Mouse (Mus musculus) limb, embryonic 13.5 days (tissue): ENCODE results near the gene Klhl36. TPM values are rescaled to one million over a fixed set of nuclear protein-coding genes. Genes with fewer than 3 reads are reported as not detected.

Experiments used
- ATAC-seq: fragments of 200-750 bp; cut with Nextera tagmentation; 2 replicates; pipeline ENCODE4 v1.8.0; 2017; ENCODE audit warnings: low read depth, moderate number of reproducible peaks, moderate TSS enrichment; ENCODE audit not compliant: low FRiP score
- H3K27ac ChIP-seq: fragments of 300-500 bp; sonication (generic); 2 replicates; pipeline ENCODE4 v1.5.1; 2015; ENCODE audit warnings: inconsistent platforms, mild to moderate bottlenecking, moderate library complexity
- H3K27me3 ChIP-seq: fragments of 300-500 bp; sonication (generic); 2 replicates; pipeline ENCODE4 v1.6.1; 2015; ENCODE audit warnings: mild to moderate bottlenecking, inconsistent platforms
- H3K36me3 ChIP-seq: fragments of 300-500 bp; sonication (generic); 2 replicates; pipeline ENCODE4 v1.6.1; 2015; ENCODE audit warnings: inconsistent platforms, mild to moderate bottlenecking, moderate library complexity
- H3K4me1 ChIP-seq: fragments of 300-500 bp; sonication (generic); 2 replicates; pipeline ENCODE4 v1.6.1; 2015; ENCODE audit warnings: inconsistent platforms
- H3K4me2 ChIP-seq: fragments of 300-500 bp; sonication (generic); replicated peaks from 2 replicates; pipeline ENCODE4 v1.6.1; 2015; ENCODE audit warnings: inconsistent platforms, mild to moderate bottlenecking, moderate library complexity
- H3K4me3 ChIP-seq: fragments of 300-500 bp; sonication (generic); 2 replicates; pipeline ENCODE4 v1.5.1; 2015; ENCODE audit warnings: moderate library complexity, mild to moderate bottlenecking, inconsistent platforms
- H3K9ac ChIP-seq: fragments of 300-500 bp; sonication (generic); 2 replicates; pipeline ENCODE4 v1.6.1; 2015; ENCODE audit warnings: mild to moderate bottlenecking, inconsistent platforms
- H3K9me3 ChIP-seq: fragments of 300-500 bp; sonication (generic); 2 replicates; pipeline ENCODE4 v1.6.1; 2016; ENCODE audit warnings: inconsistent platforms
- WGBS: fragments of 180-500 bp; shearing (Covaris S2); methylation state at CpG from one replicate; pipeline ENCODE4 v1.1.7; 2015; 5-methylcytosine and 5-hydroxymethylcytosine counted together
- polyA plus RNA-seq: library from polyadenylated mRNA; unstranded; fragments of >200 nt; fragmentation: Nextera tagmentation; extraction: Ambion mirVana; gene quantifications from 2 replicates; pipeline ENCODE4 v1.2.1, GENCODE M21; 2015

Klhl36 gene
- polyA plus RNA-seq, 1 experiment from 2014 or later, result 10.4 TPM

DNA sequence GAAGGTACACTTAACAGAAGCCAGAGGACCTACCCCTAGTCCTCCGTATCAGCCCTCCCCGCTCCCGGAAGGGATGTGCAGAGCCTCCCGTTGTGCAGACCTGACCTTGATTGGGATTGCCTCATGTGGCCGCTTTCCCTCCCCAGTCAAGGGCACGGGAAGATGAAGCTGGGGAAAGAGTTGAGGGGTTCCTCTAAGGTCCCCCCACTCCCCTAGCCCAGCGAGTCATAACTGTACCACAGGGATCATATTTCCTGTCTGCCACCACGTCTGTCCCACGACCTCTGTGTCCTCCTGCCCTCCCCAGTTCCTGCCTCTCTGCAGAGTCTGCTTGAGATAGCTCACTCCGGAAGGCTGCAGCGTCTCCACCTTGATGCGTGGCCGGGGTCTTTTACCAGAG, 35.9 kb downstream of the Klhl36 start:
- WGBS, result 18% methylated on average over 13 of the region's 13 CpGs
- no peaks in the 10 kb centered on the region for H3K9me3 ChIP-seq
- H3K27me3 ChIP-seq, result peaks cover 32% of the 10 kb centered on the region
- no peak overlapping the region for H3K4me2 ChIP-seq
- H3K27ac ChIP-seq, result no peak overlapping the region
- H3K9ac ChIP-seq, result no peak overlapping the region
- H3K4me1 ChIP-seq, result no peaks in the 10 kb centered on the region
- H3K4me3 ChIP-seq, result no peak overlapping the region
- no peaks in the 10 kb centered on the region for H3K36me3 ChIP-seq
- ATAC-seq, result no peak

DNA sequence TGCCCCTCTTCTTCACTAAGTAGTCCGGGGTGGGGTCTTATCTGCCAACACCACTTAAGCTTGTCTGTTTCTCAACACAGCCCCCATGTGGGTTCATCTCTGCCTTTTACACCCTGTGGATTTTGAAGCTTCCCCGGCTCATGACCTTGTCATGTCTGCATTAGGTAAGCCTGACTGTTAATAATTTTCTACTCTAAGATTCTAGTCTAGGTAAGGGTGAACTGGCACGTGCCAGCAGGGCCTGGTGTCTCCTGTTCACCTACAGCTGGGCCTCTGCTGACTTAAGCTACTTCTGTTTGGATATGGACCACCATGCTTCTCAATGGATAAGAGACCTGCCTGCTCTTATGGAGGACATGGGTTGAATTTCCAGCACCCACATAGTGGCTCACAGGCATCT, 39.3 kb downstream of the Klhl36 start:
- no peak overlapping the region for H3K27ac ChIP-seq
- H3K4me3 ChIP-seq, result no peak overlapping the region
- ATAC-seq, result no peak
- H3K36me3 ChIP-seq, result no peaks in the 10 kb centered on the region
- H3K4me1 ChIP-seq, result no peaks in the 10 kb centered on the region
- H3K27me3 ChIP-seq, result peaks cover 32% of the 10 kb centered on the region
- WGBS, result 71% methylated on average over 3 of the region's 3 CpGs
- no peak overlapping the region for H3K4me2 ChIP-seq
- H3K9ac ChIP-seq, result no peak overlapping the region
- H3K9me3 ChIP-seq, result no peaks in the 10 kb centered on the region

- Histone ChIP-seq H3K9ac (no peak overlapping the region), H3K4me1 (no peaks in the 10 kb centered on the region), H3K4me3 (no peak overlapping the region), H3K36me3 (no peaks in the 10 kb centered on the region), H3K4me2 (no peak overlapping the region), H3K9me3 (no peaks in the 10 kb centered on the region), H3K27me3 (peaks cover 30% of the 10 kb centered on the region), H3K27ac (no peak overlapping the region)
- ATAC-seq, result no peak
- 76% methylated on average over 8 of the region's 8 CpGs for WGBS
Measured at GRCm38 (mm10) chr8:119901952-119902351, 39.9 kb downstream of the Klhl36 start.

DNA sequence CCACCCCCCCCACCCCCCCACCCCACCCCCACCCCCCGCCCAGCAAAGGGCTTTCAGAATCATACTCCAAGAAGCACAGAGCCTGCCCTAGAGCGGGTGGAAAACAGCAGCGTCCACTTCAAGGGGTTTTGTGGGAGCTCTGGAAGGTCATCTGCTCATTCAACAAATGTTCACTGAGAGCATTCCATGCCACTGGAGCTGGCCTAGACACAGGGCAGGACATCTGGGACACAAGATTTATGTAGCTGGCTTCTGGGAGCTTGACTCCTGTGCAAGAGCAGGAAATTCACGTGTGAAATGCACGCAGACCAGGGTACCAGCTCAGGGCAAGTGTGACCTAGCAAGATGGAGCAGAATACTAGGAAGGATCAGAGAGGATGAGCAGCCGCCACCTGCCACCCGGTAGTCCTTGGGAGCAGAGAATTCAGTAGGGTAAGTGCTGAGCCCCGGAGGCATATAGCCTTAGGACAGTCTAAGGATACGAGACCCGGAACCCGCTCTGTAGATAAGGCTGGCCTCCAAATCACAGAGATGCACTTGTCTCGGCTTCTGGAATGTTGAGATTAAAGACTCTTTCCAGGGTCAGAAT, 42.4 kb downstream of the Klhl36 start:
- H3K4me1 ChIP-seq, result no peaks in the 10 kb centered on the region
- 48% methylated on average over 12 of the region's 12 CpGs for WGBS
- ATAC-seq, result no peak
- H3K4me2 ChIP-seq, result no peak overlapping the region
- no peak overlapping the region for H3K4me3 ChIP-seq
- peaks cover 5% of the 10 kb centered on the region for H3K27me3 ChIP-seq
- no peaks in the 10 kb centered on the region for H3K36me3 ChIP-seq
- H3K9ac ChIP-seq, result no peak overlapping the region; the same call in 1 of the 2 replicates
- H3K27ac ChIP-seq, result no peak overlapping the region
- H3K9me3 ChIP-seq, result no peaks in the 10 kb centered on the region

GRCm38 (mm10) chr8:119909944-119910546, 48.0 kb downstream of the Klhl36 start, which contains the start of gene Usp10:
Gene Usp10, plus strand, starts transcription at chr8:119910360.
- no peak for ATAC-seq
- WGBS, result 27% methylated on average over 13 of the region's 13 CpGs
- no peaks in the 10 kb centered on the region for H3K27me3 ChIP-seq
- H3K4me1 ChIP-seq, result peaks cover 33% of the 10 kb centered on the region
- peak within 1 kb of the TSS; percentile 92 for H3K4me2 ChIP-seq
- no peaks in the 10 kb centered on the region for H3K9me3 ChIP-seq
- H3K27ac ChIP-seq, result peak within 1 kb of the TSS; percentile 92
- peak within 1 kb of the TSS; percentile 78 for H3K4me3 ChIP-seq
- H3K9ac ChIP-seq, result peak within 1 kb of the TSS; percentile 93
- H3K36me3 ChIP-seq, result no peaks in the 10 kb centered on the region

GRCm38 (mm10) chr8:119910547-119911257, 48.6 kb downstream of the Klhl36 start, which contains the start of gene Gm20388:
Gene Gm20388, plus strand, starts transcription at chr8:119910841.
- Histone ChIP-seq H3K9me3 (no peaks in the 10 kb centered on the region), H3K4me2 (peak within 1 kb of the TSS; percentile 92), H3K27ac (peak within 1 kb of the TSS; percentile 92), H3K4me3 (peak within 1 kb of the TSS; percentile 78), H3K27me3 (no peaks in the 10 kb centered on the region), H3K4me1 (peaks cover 35% of the 10 kb centered on the region), H3K9ac (peak within 1 kb of the TSS; percentile 93), H3K36me3 (no peaks in the 10 kb centered on the region)
- WGBS, result under 1% methylated on average over 96 of the region's 97 CpGs
- ATAC-seq, result peak; percentile 95

- peak; percentile 58 for ATAC-seq
- WGBS, result under 1% methylated on average over 30 of the region's 30 CpGs
- Histone ChIP-seq H3K27me3 (no peaks in the 10 kb centered on the region), H3K9ac (peak overlapping the region; percentile 93), H3K36me3 (no peaks in the 10 kb centered on the region), H3K9me3 (no peaks in the 10 kb centered on the region), H3K4me1 (peaks cover 40% of the 10 kb centered on the region), H3K4me3 (peak overlapping the region; percentile 78), H3K4me2 (peak overlapping the region; percentile 92), H3K27ac (peak overlapping the region; percentile 92; the same call in 1 of the 2 replicates)
Measured at GRCm38 (mm10) chr8:119911258-119911962, 49.3 kb downstream of the Klhl36 start.

GRCm38 (mm10) chr8:119912643-119913042, 50.6 kb downstream of the Klhl36 start:
- no peaks in the 10 kb centered on the region for H3K36me3 ChIP-seq
- peak overlapping the region; percentile 93; the same call in 1 of the 2 replicates for H3K9ac ChIP-seq
- no peaks in the 10 kb centered on the region for H3K9me3 ChIP-seq
- H3K4me1 ChIP-seq, result peaks cover 52% of the 10 kb centered on the region
- peak overlapping the region; percentile 92 for H3K4me2 ChIP-seq
- no peak for ATAC-seq
- no peak overlapping the region for H3K27ac ChIP-seq
- WGBS, result 50% methylated on average over 6 of the region's 6 CpGs
- H3K27me3 ChIP-seq, result no peaks in the 10 kb centered on the region
- H3K4me3 ChIP-seq, result peak overlapping the region; percentile 78

GRCm38 (mm10) chr8:119913181-119913580, 51.1 kb downstream of the Klhl36 start:
- 68% methylated on average over 3 of the region's 3 CpGs for WGBS
- no peak overlapping the region; the same call in 1 of the 2 replicates for H3K9ac ChIP-seq
- no peak for ATAC-seq
- no peak overlapping the region for H3K27ac ChIP-seq
- H3K27me3 ChIP-seq, result no peaks in the 10 kb centered on the region
- H3K36me3 ChIP-seq, result peaks cover 3% of the 10 kb centered on the region; the same call in 1 of the 2 replicates
- H3K4me2 ChIP-seq, result peak overlapping the region; percentile 92
- H3K4me1 ChIP-seq, result peaks cover 52% of the 10 kb centered on the region
- H3K4me3 ChIP-seq, result no peak overlapping the region; the same call in 1 of the 2 replicates
- H3K9me3 ChIP-seq, result no peaks in the 10 kb centered on the region

- H3K27ac ChIP-seq, result no peak overlapping the region
- WGBS, result 50% methylated on average over 2 of the region's 2 CpGs
- no peak overlapping the region for H3K9ac ChIP-seq
- H3K9me3 ChIP-seq, result no peaks in the 10 kb centered on the region
- no peak overlapping the region for H3K4me3 ChIP-seq
- ATAC-seq, result no peak
- peaks cover 9% of the 10 kb centered on the region for H3K36me3 ChIP-seq
- no peaks in the 10 kb centered on the region for H3K27me3 ChIP-seq
- H3K4me2 ChIP-seq, result no peak overlapping the region
- H3K4me1 ChIP-seq, result peaks cover 52% of the 10 kb centered on the region
Measured at GRCm38 (mm10) chr8:119914161-119914560, 52.1 kb downstream of the Klhl36 start.

GRCm38 (mm10) chr8:119915298-119915697, 53.2 kb downstream of the Klhl36 start:
- H3K4me3 ChIP-seq, result no peak overlapping the region
- WGBS, result 88% methylated on average over 4 of the region's 4 CpGs
- H3K27me3 ChIP-seq, result no peaks in the 10 kb centered on the region
- peaks cover 52% of the 10 kb centered on the region for H3K4me1 ChIP-seq
- ATAC-seq, result no peak
- no peaks in the 10 kb centered on the region for H3K9me3 ChIP-seq
- H3K36me3 ChIP-seq, result peaks cover 9% of the 10 kb centered on the region
- H3K27ac ChIP-seq, result no peak overlapping the region
- no peak overlapping the region for H3K4me2 ChIP-seq
- H3K9ac ChIP-seq, result no peak overlapping the region; the same call in 1 of the 2 replicates
